Mouse (Mus musculus) forebrain, postnatal 0 days (tissue): ENCODE measurements around the gene 4930415O20Rik. TPM values are rescaled to one million over a fixed set of nuclear protein-coding genes. Genes with fewer than 3 reads are reported as not detected.

Experiments used
- ATAC-seq: fragments of 200-750 bp; cut with Nextera tagmentation; 2 replicates; pipeline ENCODE4 v1.8.0; 2017; ENCODE audit warnings: mild to moderate bottlenecking, moderate library complexity
- DNase-seq: peaks from one replicate; pipeline ENCODE4 v3.0.0-alpha.2; 2015
- H3K27ac ChIP-seq: fragments of 300-500 bp; sonication (generic); 2 replicates; pipeline ENCODE4 v1.5.1; 2014; ENCODE audit warnings: low read depth, mild to moderate bottlenecking, antibody characterized with exemption, low read length, moderate library complexity, mixed read lengths
- H3K27me3 ChIP-seq: fragments of 300-500 bp; sonication (generic); 2 replicates; pipeline ENCODE4 v1.6.1; 2014; ENCODE audit warnings: mild to moderate bottlenecking, low read length, mixed read lengths; ENCODE audit not compliant: insufficient read depth
- H3K36me3 ChIP-seq: fragments of 300-500 bp; sonication (generic); 2 replicates; pipeline ENCODE4 v1.6.1; 2014; ENCODE audit warnings: mild to moderate bottlenecking, moderate library complexity; ENCODE audit not compliant: insufficient read depth
- H3K4me1 ChIP-seq: fragments of 300-500 bp; sonication (generic); 2 replicates; pipeline ENCODE4 v1.6.1; 2014; ENCODE audit warnings: antibody characterized with exemption; ENCODE audit not compliant: insufficient read depth
- H3K4me2 ChIP-seq: fragments of 300-500 bp; sonication (generic); 2 replicates; pipeline ENCODE4 v1.6.1; 2014; ENCODE audit warnings: low read depth, mild to moderate bottlenecking, moderate library complexity
- H3K4me3 ChIP-seq: fragments of 300-500 bp; sonication (generic); 2 replicates; pipeline ENCODE4 v1.5.1; 2014; ENCODE audit warnings: low read depth, low read length, mixed read lengths
- H3K9ac ChIP-seq: fragments of 300-500 bp; sonication (generic); 2 replicates; pipeline ENCODE4 v1.6.1; 2014; ENCODE audit warnings: mild to moderate bottlenecking
- H3K9me3 ChIP-seq: fragments of 300-500 bp; sonication (generic); 2 replicates; pipeline ENCODE4 v1.6.1; 2016; ENCODE audit warnings: low read length
- CTCF ChIP-seq: sonication (generic); IDR thresholded peaks from 2 replicates; pipeline ENCODE4 v1.5.1; 2016; ENCODE audit warnings: antibody characterized with exemption, control low read depth, low read depth
- WGBS: fragments of 180-500 bp; shearing (Covaris S2); extraction: QIAGEN DNeasy Blood & Tissue Kit; methylation state at CpG from one replicate; pipeline ENCODE4 v1.1.7; 2014; 5-methylcytosine and 5-hydroxymethylcytosine counted together
- polyA plus RNA-seq: library from polyadenylated mRNA; unstranded; fragments of >200 nt; fragmentation: Nextera tagmentation; extraction: Ambion mirVana; gene quantifications from 2 replicates; pipeline ENCODE4 v1.2.1, GENCODE M21; 2015
- total RNA-seq: library from RNA; depleted of rRNA; stranded (reverse); fragments of >200 nt; gene quantifications from 2 replicates; pipeline ENCODE4 v1.2.3, GENCODE M21; 2014

4930415O20Rik gene
- total and polyA plus RNA-seq, 2 experiments from 2014 or later: 0.51 TPM; not detected in 1

DNA sequence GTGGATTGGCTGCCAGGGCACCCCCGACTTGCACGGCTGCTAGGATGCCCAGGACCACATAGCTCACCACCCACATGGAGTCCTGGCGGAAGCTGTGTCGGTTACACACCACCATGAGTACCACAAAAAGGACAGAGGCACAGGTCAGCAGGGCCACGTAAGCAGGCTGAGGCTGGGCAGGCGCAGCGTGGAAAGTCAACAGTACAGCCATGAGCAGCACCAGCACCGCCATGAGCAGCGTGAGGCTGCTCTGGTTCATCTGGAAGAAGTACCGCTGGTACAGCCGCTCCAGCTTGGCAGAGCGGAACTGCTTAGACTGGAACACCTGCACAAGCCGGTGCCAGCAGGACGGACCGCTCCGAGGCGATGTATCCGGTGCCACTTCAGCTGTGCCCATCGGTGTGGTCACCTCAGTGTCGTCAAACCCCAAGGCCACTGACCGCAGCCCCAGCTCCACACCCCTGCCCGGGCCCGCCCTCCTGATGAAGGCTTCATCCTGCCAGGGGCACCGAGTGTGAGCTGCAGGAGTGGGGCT is 33.3 kb downstream of the 4930415O20Rik start:
- no peak for ATAC-seq
- Histone ChIP-seq H3K4me3 (no peak overlapping the region), H3K36me3 (peaks cover 38% of the 10 kb centered on the region), H3K9me3 (no peaks in the 10 kb centered on the region), H3K4me1 (peaks cover 12% of the 10 kb centered on the region), H3K9ac (no peak overlapping the region), H3K27me3 (no peaks in the 10 kb centered on the region), H3K27ac (no peak overlapping the region), H3K4me2 (no peak overlapping the region)
- 94% methylated on average over 24 of the region's 24 CpGs for WGBS
- no peak for TF ChIP-seq CTCF
- DNase-seq: no peak

DNA sequence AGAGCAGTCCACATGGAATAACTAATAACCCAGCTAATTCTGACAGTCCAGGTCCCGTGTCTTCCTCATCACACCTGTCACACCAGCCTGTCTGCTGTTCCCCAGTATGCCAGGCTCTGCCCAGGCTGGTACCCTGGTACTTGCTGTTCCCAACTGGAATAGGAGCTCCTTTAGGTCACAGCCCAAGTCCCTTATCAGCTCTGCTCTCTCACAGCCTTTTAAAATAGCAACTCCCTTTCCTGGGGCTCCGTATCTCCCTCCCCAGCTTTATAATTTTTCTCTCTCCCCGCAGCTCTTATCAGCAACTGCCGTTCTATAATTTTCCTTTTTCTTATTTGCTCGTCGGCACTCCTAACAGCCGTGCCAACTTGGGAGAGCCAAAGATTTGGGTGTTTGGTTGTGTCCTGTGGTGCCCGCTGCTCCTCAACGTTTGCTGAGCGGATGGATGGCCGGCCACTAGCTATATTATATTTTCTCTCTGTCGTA is 35.3 kb downstream of the 4930415O20Rik start:
- Histone ChIP-seq H3K4me1 (peaks cover 12% of the 10 kb centered on the region), H3K27me3 (no peaks in the 10 kb centered on the region), H3K27ac (no peak overlapping the region), H3K36me3 (peaks cover 26% of the 10 kb centered on the region), H3K4me2 (no peak overlapping the region), H3K4me3 (no peak overlapping the region), H3K9ac (no peak overlapping the region), H3K9me3 (no peaks in the 10 kb centered on the region)
- ATAC-seq: no peak
- no peak for DNase-seq
- no peak for TF ChIP-seq CTCF
- 88% methylated on average over 12 of the region's 12 CpGs for WGBS

DNA sequence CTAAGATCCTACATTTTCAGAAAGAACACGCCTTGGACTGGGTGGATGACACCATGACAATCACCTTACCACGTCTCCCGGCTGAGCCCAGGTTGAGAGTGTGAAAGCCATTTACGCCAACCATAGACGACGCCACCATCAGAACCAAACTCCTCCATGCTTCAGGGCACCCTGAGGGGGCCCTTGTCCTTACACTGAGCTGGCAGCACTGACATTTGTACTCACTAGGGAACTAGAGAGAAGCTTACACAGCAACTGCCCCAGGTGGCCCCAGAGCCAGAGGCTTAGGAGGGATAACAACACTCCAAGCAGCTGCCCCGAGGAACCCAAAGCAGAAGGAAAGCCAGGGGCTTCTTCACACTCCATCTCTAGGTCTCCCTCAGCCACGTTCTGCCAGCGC is 35.9 kb downstream of the 4930415O20Rik start:
- Histone ChIP-seq H3K27me3 (no peaks in the 10 kb centered on the region), H3K9me3 (no peaks in the 10 kb centered on the region), H3K4me3 (no peak overlapping the region), H3K4me1 (peaks cover 12% of the 10 kb centered on the region), H3K9ac (no peak overlapping the region), H3K36me3 (peaks cover 21% of the 10 kb centered on the region), H3K27ac (no peak overlapping the region), H3K4me2 (no peak overlapping the region)
- DNase-seq (no peak), ATAC-seq (no peak)
- 74% methylated on average over 9 of the region's 9 CpGs for WGBS
- TF ChIP-seq CTCF: no peak

DNA sequence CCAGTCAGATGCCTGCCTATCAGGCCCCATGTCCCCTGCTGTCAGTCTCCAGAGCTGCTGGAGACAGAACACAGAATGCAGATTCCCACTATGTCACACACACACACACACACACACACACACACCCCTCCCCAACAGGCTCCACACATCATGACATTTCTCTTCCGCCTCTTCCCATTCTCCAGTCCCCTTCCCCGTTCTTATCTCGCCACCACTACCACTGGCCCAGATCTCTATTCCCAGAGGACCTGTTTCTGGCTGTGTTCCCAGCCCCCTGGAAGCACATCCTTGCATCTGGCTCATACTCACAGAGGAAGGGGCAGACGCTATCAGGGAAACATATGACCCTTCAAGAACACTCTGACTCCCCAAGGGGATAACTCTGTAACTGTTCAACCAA is 36.8 kb downstream of the 4930415O20Rik start:
- 0 out of 2 replicates have a peak overlapping the region, but pooled peaks have one; percentile 87 for H3K9ac ChIP-seq
- DNase-seq (no peak), ATAC-seq (no peak)
- H3K9me3 ChIP-seq: no peaks in the 10 kb centered on the region
- no peak overlapping the region for H3K4me3 ChIP-seq
- no peaks in the 10 kb centered on the region for H3K27me3 ChIP-seq
- H3K4me2 ChIP-seq: peak overlapping the region; percentile 88
- peaks cover 12% of the 10 kb centered on the region for H3K4me1 ChIP-seq
- H3K36me3 ChIP-seq: peaks cover 15% of the 10 kb centered on the region
- H3K27ac ChIP-seq: no peak overlapping the region
- TF ChIP-seq CTCF: no peak
- WGBS: 21% methylated on average over 4 of the region's 4 CpGs

DNA sequence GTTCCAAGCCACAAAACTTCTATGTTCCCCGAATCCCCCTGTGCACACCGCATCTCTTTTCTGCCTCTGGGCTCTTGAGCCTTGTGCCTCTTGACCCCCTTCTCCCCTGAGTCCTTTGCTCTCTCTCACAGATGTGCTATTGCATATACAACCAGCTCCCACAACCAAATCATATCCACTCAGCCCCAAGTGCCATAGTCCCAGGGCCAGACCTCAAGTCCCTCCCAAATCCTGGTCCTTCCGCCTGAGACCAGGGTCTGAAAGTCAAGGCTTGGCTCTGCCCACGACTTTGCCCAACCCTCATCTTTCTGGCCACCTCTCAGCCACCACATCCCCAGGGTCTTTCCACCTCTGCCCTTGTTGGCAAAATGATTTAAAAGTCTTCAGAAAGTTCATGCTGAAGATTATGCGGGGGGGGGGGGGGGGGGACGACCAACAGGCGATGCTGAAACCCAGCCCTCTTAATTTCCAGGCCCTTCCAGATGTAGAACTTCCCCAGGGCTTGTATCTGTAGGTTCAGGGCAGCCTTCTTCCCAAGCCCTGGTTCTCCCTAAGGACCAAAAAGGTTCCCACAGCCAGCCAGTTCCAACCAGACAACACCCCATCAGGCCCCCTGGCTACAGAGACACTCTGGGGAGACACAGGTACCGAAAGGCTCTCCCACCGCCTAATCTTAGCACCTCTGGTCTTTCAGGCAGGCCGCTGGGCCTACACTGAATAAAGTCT is 37.4 kb downstream of the 4930415O20Rik start:
- no peak overlapping the region; the same call in none of the 2 replicates for H3K27ac ChIP-seq
- peaks cover 12% of the 10 kb centered on the region for H3K4me1 ChIP-seq
- H3K9ac ChIP-seq: peak overlapping the region; percentile 87
- WGBS: 15% methylated on average over 7 of the region's 10 CpGs
- ATAC-seq (no peak), DNase-seq (no peak)
- H3K27me3 ChIP-seq: no peaks in the 10 kb centered on the region
- H3K9me3 ChIP-seq: no peaks in the 10 kb centered on the region
- no peak for TF ChIP-seq CTCF
- H3K4me2 ChIP-seq: peak overlapping the region; percentile 88
- H3K4me3 ChIP-seq: peak overlapping the region; percentile 88
- peaks cover 12% of the 10 kb centered on the region for H3K36me3 ChIP-seq

DNA sequence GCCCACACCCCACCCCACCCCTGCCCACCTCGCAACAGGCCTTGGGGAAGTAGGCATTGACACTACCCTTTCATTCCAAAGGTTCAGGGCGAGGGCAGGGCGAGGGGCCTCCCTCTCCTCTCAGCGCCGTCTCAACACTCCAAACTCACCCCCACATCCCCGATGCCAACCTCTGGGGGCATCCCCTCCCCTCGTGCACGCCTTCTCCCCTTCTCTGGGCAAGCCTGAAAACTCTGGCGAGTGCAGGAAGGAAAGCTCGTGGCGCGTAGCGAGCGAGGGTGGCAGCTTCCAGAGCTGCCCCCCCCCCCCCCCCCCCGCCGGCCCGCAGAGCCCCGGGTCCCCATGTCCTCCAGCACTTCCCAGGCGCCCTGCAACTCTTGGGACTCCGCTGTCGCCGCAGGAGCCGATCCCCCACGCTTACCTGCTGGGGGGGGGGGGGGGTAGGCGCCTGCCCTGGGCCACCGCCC is 38.0 kb downstream of the 4930415O20Rik start:
- H3K9me3 ChIP-seq: no peaks in the 10 kb centered on the region
- peak overlapping the region; percentile 72 for H3K27ac ChIP-seq
- H3K27me3 ChIP-seq: no peaks in the 10 kb centered on the region
- DNase-seq (peak; percentile 11), ATAC-seq (peak; percentile 40)
- peak overlapping the region; percentile 87 for H3K9ac ChIP-seq
- peaks cover 12% of the 10 kb centered on the region for H3K4me1 ChIP-seq
- H3K36me3 ChIP-seq: peaks cover 6% of the 10 kb centered on the region
- WGBS: 9% methylated on average over 13 of the region's 26 CpGs
- TF ChIP-seq CTCF: no peak
- H3K4me2 ChIP-seq: peak overlapping the region; percentile 88
- H3K4me3 ChIP-seq: peak overlapping the region; percentile 88
